In genomic region chr4:102086336-102086735, GRCm38 (mm10) we compare ENCODE assay signal across 17 mouse cellular contexts. TPM values are rescaled to one million over a fixed set of nuclear protein-coding genes. Genes with fewer than 3 reads are reported as not detected.
A peak's percentile ranks its signal among the peaks of the same experiment; 100 is the strongest.
DNase-seq lines count a peak whose midpoint lies in the region; ATAC-seq lines count a peak whose summit lies in the region.
"Had no signal": no experiment of that assay in that cellular context is flagged by ENCODE, and none has a peak within 500 bp of the region (broad histone marks: within the 10 kb centered on the region; RNA-seq: fewer than 3 reads in every experiment).

No protein-coding gene starts in this region.

- no peak overlapping the region for H3K27ac ChIP-seq in hindbrain, embryonic 15.5 days (replicated peaks)
- no peak overlapping the region for H3K27ac ChIP-seq in hindbrain, embryonic 11.5 days (ENCODE audit: low read depth, low read length)
- H3K27ac ChIP-seq: embryonic facial prominence, embryonic 12.5 days; hindbrain, embryonic 14.5 days had no signal

- WGBS in hindbrain, embryonic 15.5 days = 57% methylated on average over 4 of the region's 4 CpGs
- WGBS in hindbrain, embryonic 11.5 days = 78% methylated on average over 4 of the region's 4 CpGs

- intact Hi-C loops in heart, postnatal 10 days (cut with DNase I) = no loop called here

- H3K9ac ChIP-seq in hindbrain, embryonic 15.5 days = no peak overlapping the region
- H3K9ac ChIP-seq in hindbrain, embryonic 11.5 days (ENCODE audit: low read depth, low read length) = no peak overlapping the region
- H3K9ac ChIP-seq: embryonic facial prominence, embryonic 12.5 days; hindbrain, embryonic 14.5 days had no signal

- H3K4me2 ChIP-seq in hindbrain, embryonic 15.5 days = 0 out of 2 replicates have a peak overlapping the region, but pooled peaks have one; percentile 96
- no peak overlapping the region for H3K4me2 ChIP-seq in hindbrain, embryonic 11.5 days (replicated peaks; ENCODE audit: low read depth, low read length)

- DNase-seq in hindbrain, embryonic 11.5 days (ENCODE audit: low spot score) = no peak
- DNase-seq in cerebellum, adult 8-10 months = peak; percentile 66
- peak; percentile 23 to 63 for DNase-seq in cerebellum, postnatal 14 days
- DNase-seq in heart, postnatal 10 days = no peak
- no peak for DNase-seq in thymus, postnatal 14 days
- DNase-seq: adrenal gland, adult 2 months; adrenal gland, postnatal 25 days; gastrocnemius, postnatal 10 days; heart, adult 18-20 months; heart, postnatal 14 days; kidney, adult 2 months had no signal

- peaks cover 15% of the 10 kb centered on the region for H3K4me1 ChIP-seq in hindbrain, embryonic 15.5 days (replicated peaks)
- H3K4me1 ChIP-seq in hindbrain, embryonic 11.5 days (replicated peaks; ENCODE audit: control insufficient read depth, insufficient read depth, low read length) = no peaks in the 10 kb centered on the region; the same call in 1 of the 2 replicates

- H3K36me3 ChIP-seq in hindbrain, embryonic 15.5 days = no peaks in the 10 kb centered on the region
- no peaks in the 10 kb centered on the region for H3K36me3 ChIP-seq in hindbrain, embryonic 11.5 days (ENCODE audit: control insufficient read depth, insufficient read depth, low read length)
- H3K36me3 ChIP-seq: embryonic facial prominence, embryonic 12.5 days; heart, embryonic 10.5 days had no signal

- no peak for ATAC-seq in hindbrain, embryonic 15.5 days (ENCODE audit: low FRiP score, low read depth)
- ATAC-seq in hindbrain, embryonic 11.5 days (ENCODE audit: low FRiP score) = no peak
- ATAC-seq in CD4-positive, CD25-positive, alpha-beta regulatory T cell, adult 4 months = no peak
- ATAC-seq: intestine, embryonic 16.5 days had no signal

- H3K9me3 ChIP-seq in hindbrain, embryonic 15.5 days = no peaks in the 10 kb centered on the region
- no peaks in the 10 kb centered on the region for H3K9me3 ChIP-seq in hindbrain, embryonic 11.5 days (ENCODE audit: control insufficient read depth, low read length)
- H3K9me3 ChIP-seq: embryonic facial prominence, embryonic 12.5 days; heart, embryonic 10.5 days had no signal

- no peak overlapping the region for H3K4me3 ChIP-seq in hindbrain, embryonic 15.5 days
- H3K4me3 ChIP-seq in hindbrain, embryonic 11.5 days (ENCODE audit: low read depth, low read length) = no peak overlapping the region

- H3K27me3 ChIP-seq in hindbrain, embryonic 15.5 days = no peaks in the 10 kb centered on the region
- peaks cover 9% of the 10 kb centered on the region for H3K27me3 ChIP-seq in hindbrain, embryonic 11.5 days (ENCODE audit: control insufficient read depth, insufficient read depth, low read length)

RNA-seq across cellular contexts. Expression of gene Pde4b, which starts 1.0 kb away (rescaled TPM):
- 44.0 TPM in 2 replicates for polyA plus RNA-seq in hindbrain, embryonic 15.5 days (2015; fragmentation: Nextera tagmentation; extraction: Ambion mirVana)
- 7.0 and 8.2 TPM in 2 replicates for polyA plus RNA-seq in hindbrain, embryonic 11.5 days (2014; fragmentation: Nextera tagmentation; extraction: Ambion mirVana)
- 10 to 100 TPM; 43.7 to 57.0 TPM for total RNA-seq in heart, postnatal 10 days (2021)
- polyA plus RNA-seq in CD4-positive, CD25-positive, alpha-beta regulatory T cell, adult 4 months (2017; shearing (Covaris generic)) = 10 to 100 TPM; 68.4 to 84.0 TPM

Comparison
In these comparisons a context has a peak if more than half of its experiments do, and no peak if none do; other contexts are left out.
1. DNase-seq: peak in cerebellum, adult 8-10 months (single experiment) and cerebellum, postnatal 14 days (2 of 2); none in hindbrain, embryonic 11.5 days (single experiment), heart, postnatal 10 days (0 of 2) and thymus, postnatal 14 days (single experiment).